Mouse (Mus musculus): ENCODE data around the gene Asf1b. TPM values are rescaled to one million over a fixed set of nuclear protein-coding genes. Genes with fewer than 3 reads are reported as not detected.

Gene Asf1b
- polyA plus RNA-seq, 1 experiment from 2014 or later, result 61.7 TPM

GRCm38 (mm10) chr8:83945540-83945939 is 9.8 kb upstream of the Asf1b start:
- 61% methylated on average over 3 of the region's 3 CpGs for WGBS
- Histone ChIP-seq H3K4me1 (ENCODE audit: control insufficient read depth, insufficient read depth, low read length) (no peaks in the 10 kb centered on the region), H3K4me2 (ENCODE audit: low read depth, low read length) (no peak overlapping the region), H3K27ac (ENCODE audit: low read length) (no peak overlapping the region), H3K36me3 (ENCODE audit: control insufficient read depth, insufficient read depth, low read length) (no peaks in the 10 kb centered on the region), H3K9ac (ENCODE audit: low read depth, low read length) (no peak overlapping the region), H3K27me3 (replicated peaks; ENCODE audit: control insufficient read depth, insufficient read depth, low read length) (no peaks in the 10 kb centered on the region), H3K9me3 (ENCODE audit: control insufficient read depth, low read length) (no peaks in the 10 kb centered on the region), H3K4me3 (ENCODE audit: low read length) (no peak overlapping the region)
- ATAC-seq, result no peak

DNA sequence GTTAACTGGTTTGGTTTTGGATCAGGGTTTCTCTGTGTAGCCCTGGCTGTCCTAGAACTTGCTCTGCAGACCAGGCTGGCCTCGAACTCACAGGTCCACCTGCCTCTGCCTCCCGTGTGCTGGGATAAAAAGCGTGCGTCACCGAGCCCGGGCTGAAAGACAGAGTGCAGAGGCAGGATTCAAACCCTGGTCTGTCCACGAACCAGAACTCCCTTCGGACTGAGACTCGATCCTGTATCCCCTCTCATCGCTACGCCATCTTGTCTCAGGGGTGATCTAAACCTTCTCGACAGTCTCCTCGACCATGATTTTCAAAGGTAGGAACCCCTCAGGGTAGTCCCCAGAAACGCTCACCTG is 580 bp upstream of the Asf1b start:
- H3K4me1 ChIP-seq (ENCODE audit: control insufficient read depth, insufficient read depth, low read length), result peaks cover 10% of the 10 kb centered on the region
- no peaks in the 10 kb centered on the region for H3K27me3 ChIP-seq (replicated peaks; ENCODE audit: control insufficient read depth, insufficient read depth, low read length)
- peak overlapping the region; percentile 58 for H3K4me3 ChIP-seq (ENCODE audit: low read length)
- 2% methylated on average over 14 of the region's 14 CpGs for WGBS
- no peaks in the 10 kb centered on the region for H3K9me3 ChIP-seq (ENCODE audit: control insufficient read depth, low read length)
- H3K9ac ChIP-seq (ENCODE audit: low read depth, low read length), result peak overlapping the region; percentile 67
- no peak for ATAC-seq
- peak overlapping the region; percentile 47 for H3K4me2 ChIP-seq (ENCODE audit: low read depth, low read length)
- H3K27ac ChIP-seq (ENCODE audit: low read length), result peak overlapping the region; percentile 4; the same call in 1 of the 2 replicates
- H3K36me3 ChIP-seq (ENCODE audit: control insufficient read depth, insufficient read depth, low read length), result no peaks in the 10 kb centered on the region

- Histone ChIP-seq H3K9me3 (ENCODE audit: control insufficient read depth, low read length) (no peaks in the 10 kb centered on the region), H3K36me3 (ENCODE audit: control insufficient read depth, insufficient read depth, low read length) (no peaks in the 10 kb centered on the region), H3K4me1 (ENCODE audit: control insufficient read depth, insufficient read depth, low read length) (peaks cover 10% of the 10 kb centered on the region), H3K4me3 (ENCODE audit: low read length) (peak overlapping the region; percentile 78), H3K27ac (ENCODE audit: low read length) (no peak overlapping the region), H3K27me3 (replicated peaks; ENCODE audit: control insufficient read depth, insufficient read depth, low read length) (no peaks in the 10 kb centered on the region), H3K4me2 (ENCODE audit: low read depth, low read length) (peak overlapping the region; percentile 92), H3K9ac (ENCODE audit: low read depth, low read length) (peak overlapping the region; percentile 74)
- 2% methylated on average over 15 of the region's 15 CpGs for WGBS
- no peak for ATAC-seq
These were observed 581 bp downstream of the Asf1b start for GRCm38 (mm10) chr8:83955958-83956218.

- WGBS, result 29% methylated on average over 1 of the region's 1 CpGs
- Histone ChIP-seq H3K4me1 (ENCODE audit: control insufficient read depth, insufficient read depth, low read length) (peaks cover 10% of the 10 kb centered on the region), H3K27me3 (replicated peaks; ENCODE audit: control insufficient read depth, insufficient read depth, low read length) (no peaks in the 10 kb centered on the region), H3K4me2 (ENCODE audit: low read depth, low read length) (peak overlapping the region; percentile 92), H3K27ac (ENCODE audit: low read length) (no peak overlapping the region), H3K9me3 (ENCODE audit: control insufficient read depth, low read length) (no peaks in the 10 kb centered on the region), H3K9ac (ENCODE audit: low read depth, low read length) (peak overlapping the region; percentile 74; the same call in 1 of the 2 replicates), H3K4me3 (ENCODE audit: low read length) (peak overlapping the region; percentile 78), H3K36me3 (ENCODE audit: control insufficient read depth, insufficient read depth, low read length) (no peaks in the 10 kb centered on the region)
- no peak for ATAC-seq
These were observed 1.5 kb downstream of the Asf1b start for GRCm38 (mm10) chr8:83956789-83957188.

GRCm38 (mm10) chr8:83964015-83964765 is 8.9 kb downstream of the Asf1b start:
- WGBS, result 92% methylated on average over 5 of the region's 5 CpGs
- H3K4me3 ChIP-seq (ENCODE audit: low read length), result no peak overlapping the region
- no peaks in the 10 kb centered on the region for H3K4me1 ChIP-seq (ENCODE audit: control insufficient read depth, insufficient read depth, low read length)

GRCm38 (mm10) chr8:83967701-83968100 is 12.4 kb downstream of the Asf1b start:
- Histone ChIP-seq H3K9me3 (ENCODE audit: control insufficient read depth, low read length) (no peaks in the 10 kb centered on the region), H3K27me3 (replicated peaks; ENCODE audit: control insufficient read depth, insufficient read depth, low read length) (no peaks in the 10 kb centered on the region), H3K36me3 (ENCODE audit: control insufficient read depth, insufficient read depth, low read length) (peaks cover 10% of the 10 kb centered on the region), H3K9ac (ENCODE audit: low read depth, low read length) (no peak overlapping the region), H3K4me1 (ENCODE audit: control insufficient read depth, insufficient read depth, low read length) (no peaks in the 10 kb centered on the region; the same call in 1 of the 2 replicates), H3K4me3 (ENCODE audit: low read length) (no peak overlapping the region), H3K27ac (ENCODE audit: low read length) (no peak overlapping the region), H3K4me2 (ENCODE audit: low read depth, low read length) (no peak overlapping the region)
- ATAC-seq, result no peak
- WGBS, result 94% methylated on average over 7 of the region's 7 CpGs

More at GRCm38 (mm10) chr8:83964015-83964765, 8.9 kb downstream of the Asf1b start:
- Histone ChIP-seq H3K27ac (ENCODE audit: low read length) (no peak overlapping the region), H3K27me3 (replicated peaks; ENCODE audit: control insufficient read depth, insufficient read depth, low read length) (no peaks in the 10 kb centered on the region), H3K9ac (ENCODE audit: low read depth, low read length) (no peak overlapping the region), H3K4me2 (ENCODE audit: low read depth, low read length) (no peak overlapping the region), H3K36me3 (ENCODE audit: control insufficient read depth, insufficient read depth, low read length) (peaks cover 8% of the 10 kb centered on the region), H3K9me3 (ENCODE audit: control insufficient read depth, low read length) (no peaks in the 10 kb centered on the region)
- ATAC-seq, result no peak

DNA sequence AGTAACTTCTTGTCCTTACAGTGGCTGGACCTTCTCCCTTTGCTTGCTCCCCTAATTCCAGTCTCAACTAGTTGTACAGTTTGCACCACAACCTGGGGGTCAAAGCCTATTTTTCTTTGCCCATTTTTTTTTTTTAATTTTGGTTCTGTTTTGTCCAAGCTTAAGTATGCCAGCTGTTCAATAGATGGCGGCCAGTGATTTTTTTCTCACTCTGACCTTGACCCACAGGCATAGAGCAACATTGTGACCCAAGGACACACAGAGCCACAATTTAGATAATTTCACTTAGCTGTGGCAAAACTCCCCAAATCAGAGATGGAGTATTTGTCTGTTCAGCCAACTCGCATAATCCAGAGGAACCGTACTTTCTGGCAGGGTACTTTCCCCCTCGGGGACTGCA is 15.8 kb downstream of the Asf1b start:
- WGBS, result 88% methylated on average over 4 of the region's 4 CpGs
- no peak overlapping the region for H3K4me3 ChIP-seq (ENCODE audit: low read length)
- no peak overlapping the region for H3K27ac ChIP-seq (ENCODE audit: low read length)
- H3K27me3 ChIP-seq (replicated peaks; ENCODE audit: control insufficient read depth, insufficient read depth, low read length), result no peaks in the 10 kb centered on the region
- H3K9ac ChIP-seq (ENCODE audit: low read depth, low read length), result no peak overlapping the region
- no peaks in the 10 kb centered on the region for H3K9me3 ChIP-seq (ENCODE audit: control insufficient read depth, low read length)
- H3K36me3 ChIP-seq (ENCODE audit: control insufficient read depth, insufficient read depth, low read length), result peaks cover 10% of the 10 kb centered on the region
- no peak for ATAC-seq
- H3K4me1 ChIP-seq (ENCODE audit: control insufficient read depth, insufficient read depth, low read length), result peaks cover 14% of the 10 kb centered on the region
- H3K4me2 ChIP-seq (ENCODE audit: low read depth, low read length), result no peak overlapping the region

GRCm38 (mm10) chr8:83971661-83972060 is 16.4 kb downstream of the Asf1b start:
- H3K4me1 ChIP-seq (ENCODE audit: control insufficient read depth, insufficient read depth, low read length), result peaks cover 14% of the 10 kb centered on the region
- no peak for ATAC-seq
- H3K9me3 ChIP-seq (ENCODE audit: control insufficient read depth, low read length), result no peaks in the 10 kb centered on the region
- H3K4me3 ChIP-seq (ENCODE audit: low read length), result peak overlapping the region; percentile 94; the same call in 1 of the 2 replicates
- peak overlapping the region; percentile 82 for H3K4me2 ChIP-seq (ENCODE audit: low read depth, low read length)
- H3K9ac ChIP-seq (ENCODE audit: low read depth, low read length), result peak overlapping the region; percentile 78; the same call in 1 of the 2 replicates
- peaks cover 10% of the 10 kb centered on the region for H3K36me3 ChIP-seq (ENCODE audit: control insufficient read depth, insufficient read depth, low read length)
- WGBS, result 82% methylated on average over 6 of the region's 6 CpGs
- no peaks in the 10 kb centered on the region for H3K27me3 ChIP-seq (replicated peaks; ENCODE audit: control insufficient read depth, insufficient read depth, low read length)
- H3K27ac ChIP-seq (ENCODE audit: low read length), result peak overlapping the region; percentile 73

DNA sequence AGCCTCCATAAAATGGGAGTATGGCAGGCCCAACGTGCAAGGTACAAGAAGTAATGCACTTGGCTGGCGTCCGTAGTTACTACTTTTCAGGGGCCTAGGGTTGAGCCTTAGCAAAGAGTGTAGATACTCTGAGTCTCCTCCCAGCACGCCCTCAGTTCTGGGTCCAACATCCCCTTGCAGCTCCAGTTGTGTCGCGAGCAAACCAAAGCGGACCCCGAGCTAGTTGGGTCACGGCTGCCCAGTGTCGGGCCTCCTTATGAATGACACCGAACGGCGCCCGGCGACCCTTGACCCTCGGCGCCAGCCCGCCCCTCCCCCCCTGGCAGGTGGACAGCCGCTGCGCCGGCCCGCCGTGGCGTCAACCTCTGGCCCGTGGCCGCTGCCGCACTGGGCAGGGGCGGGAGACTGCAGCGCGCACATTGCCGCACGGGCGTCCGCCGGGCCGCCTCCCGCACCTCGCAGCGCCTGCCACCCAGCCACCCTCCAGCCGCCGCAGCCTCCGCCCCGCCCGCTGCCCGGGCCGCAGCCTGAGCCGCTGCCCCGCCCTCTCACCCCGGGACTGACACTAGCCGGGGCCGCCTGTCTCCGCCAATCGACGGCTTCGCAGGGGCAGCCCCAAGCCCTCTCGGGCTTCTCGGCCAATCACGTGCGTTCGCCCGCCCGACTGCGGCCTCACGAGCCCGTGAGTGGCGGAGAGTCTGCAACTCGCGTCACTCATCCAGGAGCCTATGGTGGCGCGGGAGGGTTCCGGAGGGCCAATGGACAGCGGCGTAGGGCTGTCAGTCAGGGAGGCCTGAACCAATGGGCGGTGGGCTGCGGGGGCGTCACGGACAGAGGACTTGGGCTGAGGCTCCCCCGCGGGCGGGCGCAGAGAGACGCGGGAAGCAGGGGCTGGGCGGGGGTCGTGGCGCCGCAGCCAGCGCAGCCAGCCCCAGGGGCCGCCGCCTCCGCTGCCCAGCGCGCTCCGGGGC is 17.1 kb downstream of the Asf1b start, which contains the start of gene Prkaca:
TSS of gene Prkaca (plus strand) at position 844 of the 971 bp plus-strand sequence.
- peak within 1 kb of the TSS; percentile 93 for H3K4me2 ChIP-seq (ENCODE audit: low read depth, low read length)
- H3K27ac ChIP-seq (ENCODE audit: low read length), result peak within 1 kb of the TSS; percentile 73
- H3K27me3 ChIP-seq (replicated peaks; ENCODE audit: control insufficient read depth, insufficient read depth, low read length), result no peaks in the 10 kb centered on the region
- peaks cover 10% of the 10 kb centered on the region for H3K36me3 ChIP-seq (ENCODE audit: control insufficient read depth, insufficient read depth, low read length)
- H3K9ac ChIP-seq (ENCODE audit: low read depth, low read length), result peak within 1 kb of the TSS; percentile 91
- H3K4me3 ChIP-seq (ENCODE audit: low read length), result peak within 1 kb of the TSS; percentile 94
- H3K9me3 ChIP-seq (ENCODE audit: control insufficient read depth, low read length), result no peaks in the 10 kb centered on the region
- peak; percentile 99 for ATAC-seq
- peaks cover 22% of the 10 kb centered on the region for H3K4me1 ChIP-seq (ENCODE audit: control insufficient read depth, insufficient read depth, low read length)
- WGBS, result under 1% methylated on average over 86 of the region's 94 CpGs

All from intestine, embryonic 16.5 days (tissue).